Mouse (Mus musculus): Measurements from ENCODE around the gene Myom1. TPM values are rescaled to one million over a fixed set of nuclear protein-coding genes. Genes with fewer than 3 reads are reported as not detected.
A peak's percentile ranks its signal among the peaks of the same experiment; 100 is the strongest.

The Myom1 gene
- total RNA-seq, 2 experiments from 2014 or later, result 1.6 to 2.2 TPM

DNA sequence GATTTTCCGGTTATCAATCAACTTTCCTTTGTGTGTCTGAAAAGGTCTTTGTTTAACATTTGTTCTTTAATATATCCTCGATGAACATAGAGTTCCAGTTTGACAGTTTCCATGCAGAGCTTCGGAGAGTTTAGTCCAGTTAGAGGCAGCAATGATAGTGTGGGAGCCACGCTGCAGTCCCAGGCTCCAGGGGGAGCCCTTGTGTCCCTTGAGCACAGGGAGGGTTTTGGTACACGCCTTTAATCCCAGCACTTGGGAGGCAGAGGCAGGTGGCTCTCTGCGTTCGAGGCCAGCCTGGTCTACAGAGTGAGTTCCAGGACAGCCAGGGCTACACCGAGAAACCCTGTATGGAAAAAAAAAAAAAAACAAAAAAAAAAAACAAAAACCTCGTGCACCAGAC is 66.7 kb downstream of the Myom1 start:
- intact Hi-C loops (cut with DNase I), result no loop called here
- Histone ChIP-seq H3K27ac (no peak overlapping the region), H3K4me3 (no peak overlapping the region)
- DNase-seq (ENCODE audit: extremely low spot score in 1 of 2, low spot score in 2 of 2), result no peak
- TF ChIP-seq CTCF (IDR thresholded peaks at IDR 0.05), result peak; percentile 31

DNA sequence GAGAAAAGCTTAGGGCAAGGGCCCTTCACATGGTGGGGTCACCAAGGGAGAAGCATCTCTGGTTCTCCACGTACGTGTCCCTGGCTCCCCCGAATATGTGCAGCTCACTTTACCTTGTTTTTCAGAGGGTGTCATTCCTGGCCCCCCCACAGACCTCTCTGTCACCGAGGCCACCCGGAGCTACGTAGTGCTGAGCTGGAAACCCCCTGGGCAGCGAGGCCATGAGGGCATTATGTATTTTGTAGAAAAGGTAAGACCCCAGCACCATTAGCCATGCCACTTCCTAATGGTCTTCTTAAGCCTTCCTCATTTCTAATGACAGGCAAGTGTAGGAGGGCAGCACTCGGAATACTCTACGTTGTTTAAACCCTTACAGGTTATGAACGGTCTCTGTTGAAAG is 69.5 kb downstream of the Myom1 start:
- DNase-seq (ENCODE audit: extremely low spot score in 1 of 2, low spot score in 2 of 2), result no peak
- intact Hi-C loops (cut with DNase I), result no loop called here
- Histone ChIP-seq H3K4me3 (no peak overlapping the region), H3K27ac (no peak overlapping the region)
- TF ChIP-seq CTCF (IDR thresholded peaks at IDR 0.05), result no peak

DNA sequence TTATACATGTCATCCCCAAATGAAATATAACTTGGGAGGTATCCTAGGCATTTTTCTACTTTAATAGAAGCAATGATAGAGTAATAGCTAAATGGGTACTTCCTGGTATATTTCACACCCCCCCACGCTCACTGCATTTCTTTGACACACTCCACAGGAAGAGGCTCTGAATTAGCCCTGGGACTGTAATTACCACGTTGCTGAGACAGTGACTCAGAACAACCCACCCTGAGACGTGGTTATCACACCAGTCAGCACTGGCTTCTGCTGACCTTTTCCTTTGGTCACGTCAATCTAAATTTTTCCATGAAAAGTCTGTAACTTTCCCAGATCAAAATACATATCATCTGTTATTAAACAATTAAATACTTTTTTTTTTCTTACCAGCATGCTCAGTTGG is 72.0 kb downstream of the Myom1 start:
- intact Hi-C loops (cut with DNase I), result no loop called here
- DNase-seq (ENCODE audit: extremely low spot score in 1 of 2, low spot score in 2 of 2), result no peak
- no peak overlapping the region for H3K27ac ChIP-seq
- TF ChIP-seq CTCF (IDR thresholded peaks at IDR 0.05), result no peak
- H3K4me3 ChIP-seq, result no peak overlapping the region

DNA sequence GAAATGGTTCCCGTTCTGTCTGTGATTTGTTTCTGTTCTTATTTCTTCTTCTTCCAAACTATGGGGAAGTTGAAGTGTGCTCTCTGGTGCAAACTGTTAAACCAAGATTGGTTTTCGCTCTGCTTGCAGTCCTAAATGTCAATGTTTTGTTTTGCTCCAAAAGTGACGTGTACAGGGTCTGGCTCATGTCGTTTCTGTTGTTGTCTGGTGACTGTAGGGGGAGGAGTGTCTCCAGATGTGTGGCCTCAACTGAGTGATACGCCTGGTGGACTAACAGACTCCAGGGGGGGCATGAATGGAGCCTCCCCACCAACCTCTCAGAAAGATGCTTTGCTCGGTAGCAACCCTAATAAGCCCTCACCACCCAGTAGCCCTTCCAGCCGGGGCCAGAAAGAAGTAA is 79.6 kb downstream of the Myom1 start:
- intact Hi-C loops (cut with DNase I), result no loop called here

DNA sequence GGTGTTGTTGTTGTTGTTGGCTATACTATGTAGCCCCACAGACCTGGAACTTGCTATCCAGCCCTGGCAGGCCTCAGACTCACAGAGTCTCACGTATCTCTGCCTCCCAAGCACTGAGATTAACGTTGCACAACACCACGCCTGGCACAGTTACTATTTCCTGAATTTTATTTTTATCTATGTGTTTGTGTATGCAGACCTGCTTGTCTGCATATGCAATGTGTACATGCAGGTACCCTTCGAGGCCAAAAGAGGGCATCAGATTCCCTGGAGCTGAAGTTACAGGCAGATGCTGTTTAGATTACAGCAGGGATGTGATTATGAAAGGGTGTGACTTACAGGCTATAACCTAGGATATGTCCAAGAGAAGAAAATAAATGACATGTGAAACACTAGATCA is 84.5 kb downstream of the Myom1 start:
- H3K4me3 ChIP-seq, result no peak overlapping the region
- TF ChIP-seq CTCF (IDR thresholded peaks at IDR 0.05), result no peak; the same call in none of the 2 replicates
- intact Hi-C loops (cut with DNase I), result no loop called here
- no peak for DNase-seq (ENCODE audit: extremely low spot score in 1 of 2, low spot score in 2 of 2)
- H3K27ac ChIP-seq, result no peak overlapping the region

More for the DNA sequence above, 79.6 kb downstream of the Myom1 start:
- DNase-seq (ENCODE audit: extremely low spot score in 1 of 2, low spot score in 2 of 2), result no peak
- no peak overlapping the region for H3K4me3 ChIP-seq
- H3K27ac ChIP-seq, result no peak overlapping the region
- no peak for TF ChIP-seq CTCF (IDR thresholded peaks at IDR 0.05)

DNA sequence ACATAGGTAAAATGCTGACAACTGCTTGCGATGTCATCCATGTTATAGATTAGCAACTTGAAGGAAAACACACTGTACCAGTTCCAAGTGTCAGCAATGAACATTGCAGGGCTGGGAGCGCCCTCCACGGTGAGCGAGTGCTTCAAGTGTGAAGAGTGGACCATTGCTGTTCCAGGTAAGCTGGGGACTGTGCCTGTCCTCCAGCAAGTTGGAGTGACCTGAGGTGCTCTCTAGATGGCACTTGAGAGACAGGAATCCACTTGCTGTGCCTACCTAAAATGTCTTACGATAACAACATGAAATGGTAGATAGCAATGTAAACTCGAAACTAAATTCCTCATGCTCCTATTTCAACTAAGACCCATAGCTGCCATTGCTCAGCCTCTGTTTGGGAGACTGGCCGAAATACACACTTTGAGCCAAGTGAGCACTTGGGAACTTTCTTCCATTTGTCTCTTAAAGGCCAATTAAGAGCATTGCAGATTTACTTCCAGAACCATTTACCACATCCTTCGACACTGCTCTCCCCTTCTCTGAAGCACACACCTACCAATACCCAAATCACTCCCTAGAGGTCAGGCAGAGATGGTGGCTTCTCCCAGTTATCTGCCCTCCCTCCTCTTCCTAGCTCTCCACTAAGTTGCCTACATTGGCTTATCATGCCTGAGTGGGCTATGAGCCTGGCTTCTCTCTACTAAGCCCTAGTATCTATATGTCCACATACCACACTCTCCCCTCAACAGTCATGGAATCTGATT is 85.1 kb downstream of the Myom1 start:
- TF ChIP-seq CTCF (IDR thresholded peaks at IDR 0.05), result no peak; the same call in 1 of the 2 replicates
- no peak overlapping the region for H3K4me3 ChIP-seq
- intact Hi-C loops (cut with DNase I), result no loop called here
- DNase-seq (ENCODE audit: extremely low spot score in 1 of 2, low spot score in 2 of 2), result no peak
- no peak overlapping the region for H3K27ac ChIP-seq

DNA sequence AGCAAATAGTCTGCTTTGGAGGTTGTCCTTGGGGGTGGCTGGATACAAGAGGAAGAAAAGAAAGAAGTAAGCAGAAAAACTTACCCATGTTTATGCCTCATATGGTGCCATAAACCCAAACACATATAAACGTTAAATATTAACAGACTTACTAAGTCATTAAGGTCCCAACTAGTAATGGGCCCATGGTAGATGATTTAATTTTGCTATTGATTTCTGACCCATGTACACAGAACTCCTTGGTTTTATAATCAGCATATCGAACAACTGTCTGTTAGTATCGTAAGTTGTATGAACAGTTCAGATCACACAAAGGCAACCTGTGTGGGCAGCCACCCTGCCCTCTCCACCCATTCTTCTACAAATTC is 85.7 kb downstream of the Myom1 start:
- intact Hi-C loops (cut with DNase I), result no loop called here
- TF ChIP-seq CTCF (IDR thresholded peaks at IDR 0.05), result no peak
- Histone ChIP-seq H3K4me3 (no peak overlapping the region), H3K27ac (no peak overlapping the region)
- no peak for DNase-seq (ENCODE audit: extremely low spot score in 1 of 2, low spot score in 2 of 2)

DNA sequence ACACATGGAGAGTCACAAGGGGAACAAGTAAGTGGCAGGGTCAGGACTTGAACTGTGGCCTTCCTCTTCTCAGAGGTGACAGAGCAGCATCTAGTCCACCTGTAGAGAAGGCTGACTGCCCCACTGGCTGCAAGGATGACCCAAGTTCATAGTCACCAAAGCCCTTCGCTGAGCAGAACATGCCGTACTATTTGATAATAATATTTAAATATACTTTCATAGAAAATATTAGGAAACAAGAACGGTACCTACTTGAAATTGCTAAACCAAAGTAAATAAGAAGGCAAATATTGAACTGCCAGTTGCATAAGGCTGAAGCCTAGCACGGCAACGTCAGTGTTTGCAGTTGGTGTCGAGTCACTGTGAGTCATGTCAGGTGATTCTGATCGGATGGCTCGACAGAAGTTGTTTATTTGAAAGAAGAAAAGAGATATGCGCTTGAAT is 86.6 kb downstream of the Myom1 start:
- H3K4me3 ChIP-seq, result no peak overlapping the region
- TF ChIP-seq CTCF (IDR thresholded peaks at IDR 0.05), result no peak
- no peak for DNase-seq (ENCODE audit: extremely low spot score in 1 of 2, low spot score in 2 of 2)
- intact Hi-C loops (cut with DNase I), result no loop called here
- H3K27ac ChIP-seq, result no peak overlapping the region

DNA sequence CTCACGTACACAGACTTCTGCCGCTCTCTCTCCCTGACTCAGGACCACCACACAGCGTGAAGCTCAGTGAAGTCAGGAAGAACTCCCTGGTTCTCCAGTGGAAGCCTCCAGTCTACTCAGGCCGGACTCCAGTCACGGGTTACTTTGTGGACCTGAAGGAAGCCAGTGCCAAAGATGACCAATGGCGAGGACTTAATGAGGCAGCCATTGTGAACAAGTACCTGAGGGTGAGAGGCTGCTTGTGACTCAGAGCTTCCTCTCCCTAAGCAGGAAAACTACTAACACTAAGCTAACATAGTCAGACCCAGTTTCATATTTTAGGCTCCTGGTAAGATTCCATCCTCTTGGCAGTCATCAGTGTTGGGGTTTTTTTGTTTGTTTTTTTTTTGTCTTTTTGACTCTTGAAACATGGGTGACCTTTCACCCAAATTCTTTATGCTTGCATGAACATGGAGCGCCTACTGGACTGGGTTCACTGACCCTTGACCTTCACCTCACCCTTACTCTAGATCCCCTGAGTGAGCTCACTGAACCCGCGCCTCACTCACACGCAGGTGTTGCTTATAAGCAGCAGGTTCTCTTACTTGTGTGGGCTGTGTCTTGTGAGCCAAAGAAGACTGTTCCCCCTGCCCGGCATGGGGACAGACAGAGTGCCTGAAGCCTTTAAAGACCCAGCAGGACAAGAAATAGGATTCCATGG is 87.5 kb downstream of the Myom1 start:
- no peak overlapping the region for H3K27ac ChIP-seq
- no peak for DNase-seq (ENCODE audit: extremely low spot score in 1 of 2, low spot score in 2 of 2)
- no peak for TF ChIP-seq CTCF (IDR thresholded peaks at IDR 0.05)
- intact Hi-C loops (cut with DNase I), result no loop called here
- H3K4me3 ChIP-seq, result no peak overlapping the region

DNA sequence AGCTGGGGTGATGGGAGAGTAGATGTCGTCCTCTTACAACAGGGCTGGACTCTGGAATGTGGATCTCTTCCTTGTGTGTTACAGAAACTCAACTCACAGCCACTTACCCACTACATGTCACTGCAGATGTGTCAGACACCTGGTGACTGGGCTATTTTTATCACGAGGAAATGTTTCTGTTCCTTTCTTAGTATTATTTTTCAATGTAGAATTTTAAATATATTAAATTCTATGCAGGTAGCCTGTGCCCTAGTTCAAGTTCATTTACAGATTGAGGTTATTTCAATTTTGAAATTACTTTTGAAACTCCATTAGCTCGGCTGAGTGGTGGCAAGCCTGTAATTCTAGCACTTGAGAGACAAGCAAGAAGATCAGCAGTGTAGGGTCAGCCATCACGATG is 88.6 kb downstream of the Myom1 start:
- DNase-seq (ENCODE audit: extremely low spot score in 1 of 2, low spot score in 2 of 2), result no peak
- intact Hi-C loops (cut with DNase I), result no loop called here

DNA sequence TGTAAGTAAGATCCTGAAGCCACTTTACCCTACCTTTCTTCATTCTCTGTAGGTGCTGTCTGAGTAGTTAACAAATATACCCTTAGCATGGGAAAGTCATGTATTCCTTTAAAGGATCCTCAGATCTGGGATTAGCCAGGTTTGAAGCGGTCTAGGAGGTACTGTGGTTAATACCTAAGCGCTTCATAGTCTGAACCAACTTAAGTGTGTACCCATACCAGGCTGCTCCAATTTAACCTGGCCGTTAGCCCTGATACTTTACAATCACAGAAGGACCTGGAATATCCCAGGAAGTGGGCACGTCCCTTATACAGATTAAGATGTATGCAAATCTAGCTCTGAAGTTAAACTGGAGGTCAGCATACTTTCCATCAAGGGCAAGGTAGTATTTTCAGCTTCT is 89.9 kb downstream of the Myom1 start:
- no peak overlapping the region for H3K4me3 ChIP-seq

More for the DNA sequence above, 88.6 kb downstream of the Myom1 start:
- H3K27ac ChIP-seq, result no peak overlapping the region
- no peak overlapping the region for H3K4me3 ChIP-seq
- no peak for TF ChIP-seq CTCF (IDR thresholded peaks at IDR 0.05)

DNA sequence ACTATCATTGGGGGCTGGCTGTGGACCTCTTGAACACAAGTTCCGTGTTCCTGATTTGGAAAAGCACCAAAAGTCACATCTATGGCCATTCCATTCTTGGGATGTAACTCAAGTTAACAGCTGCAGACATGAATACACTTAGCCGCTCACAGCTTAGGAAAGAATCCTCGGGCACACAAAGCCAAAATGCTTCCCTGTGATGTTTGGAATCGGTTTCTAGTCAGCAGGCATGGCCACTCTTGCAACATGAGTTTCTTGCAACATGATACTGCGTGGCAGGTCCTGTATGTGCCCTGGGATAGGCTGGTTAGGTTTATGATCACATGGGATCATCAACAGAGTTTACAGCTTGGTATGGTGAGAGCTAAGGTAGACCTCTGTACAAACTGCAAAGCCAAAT is 91.4 kb downstream of the Myom1 start:
- Histone ChIP-seq H3K4me3 (no peak overlapping the region), H3K27ac (no peak overlapping the region)
- TF ChIP-seq CTCF (IDR thresholded peaks at IDR 0.05), result no peak
- no peak for DNase-seq (ENCODE audit: extremely low spot score in 1 of 2, low spot score in 2 of 2)
- intact Hi-C loops (cut with DNase I), result no loop called here

More for the DNA sequence above, 89.9 kb downstream of the Myom1 start:
- intact Hi-C loops (cut with DNase I), result no loop called here
- no peak overlapping the region for H3K27ac ChIP-seq
- no peak for TF ChIP-seq CTCF (IDR thresholded peaks at IDR 0.05)
- DNase-seq (ENCODE audit: extremely low spot score in 1 of 2, low spot score in 2 of 2), result no peak

DNA sequence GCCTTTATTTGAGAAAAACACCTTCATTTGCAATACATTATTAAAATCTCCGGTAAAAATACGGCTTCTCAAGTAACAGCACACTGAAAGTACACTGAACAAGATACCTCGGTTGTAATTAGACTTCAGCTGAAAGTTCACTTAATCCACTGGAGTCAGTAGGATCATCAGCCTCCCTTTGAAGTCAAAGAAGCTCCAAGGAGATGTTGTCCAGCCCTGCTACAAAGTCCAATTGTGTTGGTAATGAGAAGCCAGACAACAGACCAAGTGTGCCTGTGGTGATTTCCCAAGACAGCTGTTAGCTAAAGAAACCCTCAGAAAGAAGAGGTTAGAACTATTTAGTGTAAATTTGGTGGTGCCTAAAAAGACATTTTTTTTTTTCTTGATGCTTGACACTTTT is 92.0 kb downstream of the Myom1 start:
- no peak for DNase-seq (ENCODE audit: extremely low spot score in 1 of 2, low spot score in 2 of 2)
- Histone ChIP-seq H3K4me3 (no peak overlapping the region), H3K27ac (no peak overlapping the region)
- no peak for TF ChIP-seq CTCF (IDR thresholded peaks at IDR 0.05)
- intact Hi-C loops (cut with DNase I), result no loop called here
